Mouse (Mus musculus): ENCODE measurements at regions not wholly inside any gene's neighbourhood (a gene's known extent, or its start where the extent isn't known, plus 50 kb on each side); places are given as distances from the start of the nearest gene placed in this dataset.

- Histone ChIP-seq H3K9me3 (peaks cover 24% of the 10 kb centered on the region), H3K4me1 (peaks cover 6% of the 10 kb centered on the region; the same call in 1 of the 2 replicates), H3K36me3 (replicated peaks; ENCODE audit: low read length) (no peaks in the 10 kb centered on the region), H3K27me3 (replicated peaks) (peaks cover 10% of the 10 kb centered on the region), H3K4me3 (replicated peaks) (peak overlapping the region; percentile 0)
- TF ChIP-seq FLI1 (IDR thresholded peaks at IDR 0.05; ENCODE audit: low read length) (no peak), GATA1 (IDR thresholded peaks at IDR 0.05; ENCODE audit: borderline replicate concordance, low read length) (no peak)
Observed at GRCm38 (mm10) chr11:114198317-114199032, 131.6 kb upstream of the Sdk2 start.

GRCm38 (mm10) chr11:114195291-114195690 lies 128.4 kb upstream of the Sdk2 start:
- Histone ChIP-seq H3K9me3 (peaks cover 19% of the 10 kb centered on the region), H3K4me1 (peaks cover 6% of the 10 kb centered on the region; the same call in 1 of the 2 replicates), H3K27me3 (replicated peaks) (peaks cover 6% of the 10 kb centered on the region), H3K36me3 (replicated peaks; ENCODE audit: low read length) (no peaks in the 10 kb centered on the region), H3K4me3 (replicated peaks) (no peak overlapping the region)
- no peak for TF ChIP-seq GATA1 (IDR thresholded peaks at IDR 0.05; ENCODE audit: borderline replicate concordance, low read length)
- TF ChIP-seq FLI1 (IDR thresholded peaks at IDR 0.05; ENCODE audit: low read length): no peak

- no peak overlapping the region for H3K4me3 ChIP-seq (replicated peaks)
- H3K27me3 ChIP-seq (replicated peaks): peaks cover 7% of the 10 kb centered on the region
- H3K36me3 ChIP-seq (replicated peaks; ENCODE audit: low read length): no peaks in the 10 kb centered on the region
- peaks cover 30% of the 10 kb centered on the region for H3K9me3 ChIP-seq
- TF ChIP-seq FLI1 (IDR thresholded peaks at IDR 0.05; ENCODE audit: low read length) (no peak), GATA1 (IDR thresholded peaks at IDR 0.05; ENCODE audit: borderline replicate concordance, low read length) (no peak)
- peaks cover 6% of the 10 kb centered on the region; the same call in 1 of the 2 replicates for H3K4me1 ChIP-seq
Observed at GRCm38 (mm10) chr11:114194055-114194706, 127.3 kb upstream of the Sdk2 start.

- H3K4me3 ChIP-seq (replicated peaks): no peak overlapping the region
- peaks cover 7% of the 10 kb centered on the region for H3K27me3 ChIP-seq (replicated peaks)
- H3K36me3 ChIP-seq (replicated peaks; ENCODE audit: low read length): no peaks in the 10 kb centered on the region
- TF ChIP-seq FLI1 (IDR thresholded peaks at IDR 0.05; ENCODE audit: low read length) (no peak), GATA1 (IDR thresholded peaks at IDR 0.05; ENCODE audit: borderline replicate concordance, low read length) (no peak)
- peaks cover 32% of the 10 kb centered on the region for H3K9me3 ChIP-seq
- no peaks in the 10 kb centered on the region for H3K4me1 ChIP-seq
Observed at GRCm38 (mm10) chr11:114193018-114193417, 126.2 kb upstream of the Sdk2 start.

- TF ChIP-seq FLI1 (IDR thresholded peaks at IDR 0.05; ENCODE audit: low read length): no peak
- Histone ChIP-seq H3K4me1 (no peaks in the 10 kb centered on the region), H3K9me3 (peaks cover 32% of the 10 kb centered on the region), H3K4me3 (replicated peaks) (no peak overlapping the region), H3K27me3 (replicated peaks) (peaks cover 14% of the 10 kb centered on the region), H3K36me3 (replicated peaks; ENCODE audit: low read length) (no peaks in the 10 kb centered on the region)
Observed at GRCm38 (mm10) chr11:114191661-114192060, 124.8 kb upstream of the Sdk2 start.

GRCm38 (mm10) chr11:114184970-114185882 lies 118.4 kb upstream of the Sdk2 start:
- Histone ChIP-seq H3K4me1 (no peaks in the 10 kb centered on the region), H3K4me3 (replicated peaks) (no peak overlapping the region), H3K27me3 (replicated peaks) (peaks cover 28% of the 10 kb centered on the region), H3K9me3 (peaks cover 13% of the 10 kb centered on the region), H3K36me3 (replicated peaks; ENCODE audit: low read length) (no peaks in the 10 kb centered on the region)
- no peak for TF ChIP-seq FLI1 (IDR thresholded peaks at IDR 0.05; ENCODE audit: low read length)
- no peak for TF ChIP-seq GATA1 (IDR thresholded peaks at IDR 0.05; ENCODE audit: borderline replicate concordance, low read length)

- TF ChIP-seq GATA1 (IDR thresholded peaks at IDR 0.05; ENCODE audit: borderline replicate concordance, low read length) (no peak), FLI1 (IDR thresholded peaks at IDR 0.05; ENCODE audit: low read length) (no peak)
- H3K4me3 ChIP-seq (replicated peaks): no peak overlapping the region
- no peaks in the 10 kb centered on the region for H3K36me3 ChIP-seq (replicated peaks; ENCODE audit: low read length)
- peaks cover 23% of the 10 kb centered on the region for H3K27me3 ChIP-seq (replicated peaks)
- H3K4me1 ChIP-seq: no peaks in the 10 kb centered on the region
- H3K9me3 ChIP-seq: peaks cover 5% of the 10 kb centered on the region
Observed at GRCm38 (mm10) chr11:114184431-114184830, 117.6 kb upstream of the Sdk2 start.

GRCm38 (mm10) chr11:114183231-114183630 lies 116.4 kb upstream of the Sdk2 start:
- H3K4me1 ChIP-seq: no peaks in the 10 kb centered on the region
- no peak for TF ChIP-seq GATA1 (IDR thresholded peaks at IDR 0.05; ENCODE audit: borderline replicate concordance, low read length)
- no peak for TF ChIP-seq FLI1 (IDR thresholded peaks at IDR 0.05; ENCODE audit: low read length)
- H3K27me3 ChIP-seq (replicated peaks): peaks cover 27% of the 10 kb centered on the region
- no peaks in the 10 kb centered on the region for H3K36me3 ChIP-seq (replicated peaks; ENCODE audit: low read length)
- H3K9me3 ChIP-seq: no peaks in the 10 kb centered on the region
- no peak overlapping the region for H3K4me3 ChIP-seq (replicated peaks)

- Histone ChIP-seq H3K4me1 (no peaks in the 10 kb centered on the region), H3K4me3 (replicated peaks) (no peak overlapping the region)
Observed at GRCm38 (mm10) chr11:114178746-114179472, 112.1 kb upstream of the Sdk2 start.

More at GRCm38 (mm10) chr11:114178746-114179472, 112.1 kb upstream of the Sdk2 start:
- peaks cover 22% of the 10 kb centered on the region for H3K27me3 ChIP-seq (replicated peaks)
- H3K36me3 ChIP-seq (replicated peaks; ENCODE audit: low read length): no peaks in the 10 kb centered on the region
- H3K9me3 ChIP-seq: no peaks in the 10 kb centered on the region
- TF ChIP-seq FLI1 (IDR thresholded peaks at IDR 0.05; ENCODE audit: low read length) (no peak), GATA1 (IDR thresholded peaks at IDR 0.05; ENCODE audit: borderline replicate concordance, low read length) (no peak)
